Mouse (Mus musculus): ENCODE measurements at regions not wholly inside any gene's neighbourhood (a gene's known extent, or its start where the extent isn't known, plus 50 kb on each side); places are given as distances from the start of the nearest gene placed in this dataset.

DNA sequence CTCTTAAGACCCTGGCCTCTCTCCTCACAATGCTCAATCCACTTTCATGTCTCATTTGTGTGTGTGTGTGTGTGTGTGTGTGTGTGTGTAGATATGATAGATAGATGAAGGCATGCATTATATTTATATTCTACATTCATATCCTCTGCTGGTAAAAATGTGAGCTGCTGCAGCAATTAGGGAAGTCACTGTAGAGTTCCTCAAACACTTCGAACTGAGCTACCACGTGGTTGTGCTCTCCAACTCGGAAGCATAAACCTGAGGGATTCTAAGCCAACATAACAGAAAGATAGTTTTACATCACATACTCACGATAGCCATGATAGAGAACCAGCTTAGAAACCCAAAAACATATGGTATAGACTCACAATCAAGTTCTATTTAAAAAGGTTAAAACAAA is 565.5 kb upstream of the B3galt2 start:
- Histone ChIP-seq H3K4me2 (no peak overlapping the region), H3K27ac (ENCODE audit: poor library complexity, severe bottlenecking) (no peak overlapping the region), H3K4me3 (no peak overlapping the region), H3K9ac (no peak overlapping the region), H3K36me3 (no peaks in the 10 kb centered on the region), H3K27me3 (replicated peaks) (no peaks in the 10 kb centered on the region), H3K9me3 (replicated peaks) (no peaks in the 10 kb centered on the region), H3K4me1 (replicated peaks) (0 out of 2 replicates have a peak, but pooled peaks cover 2% of the 10 kb centered on the region)
- 77% methylated on average over 4 of the region's 4 CpGs for WGBS
- ATAC-seq (ENCODE audit: insufficient number of reproducible peaks, low FRiP score): no peak

DNA sequence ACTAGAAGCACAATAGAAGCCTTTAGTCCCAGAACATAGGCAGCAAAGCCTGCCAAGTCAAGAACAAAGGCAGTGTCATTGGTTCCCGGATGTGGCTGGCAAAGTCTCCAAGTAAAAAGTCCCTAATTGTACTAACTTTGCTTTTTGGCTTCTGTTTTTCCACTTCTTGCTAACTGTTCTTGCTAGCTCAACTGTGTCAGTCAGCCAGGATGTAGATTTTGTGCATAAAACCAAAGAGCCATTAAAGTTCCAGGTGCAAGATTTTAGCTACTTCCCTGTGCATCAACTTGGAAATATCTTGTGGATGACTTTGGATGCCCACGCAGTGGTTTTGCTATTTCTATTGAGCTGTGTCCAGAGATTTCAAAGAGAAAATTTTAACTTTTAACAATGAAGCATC is 560.0 kb upstream of the B3galt2 start:
- Histone ChIP-seq H3K27me3 (replicated peaks) (no peaks in the 10 kb centered on the region), H3K4me2 (no peak overlapping the region), H3K27ac (ENCODE audit: poor library complexity, severe bottlenecking) (no peak overlapping the region), H3K36me3 (no peaks in the 10 kb centered on the region), H3K4me3 (no peak overlapping the region), H3K4me1 (replicated peaks) (0 out of 2 replicates have a peak, but pooled peaks cover 2% of the 10 kb centered on the region), H3K9ac (no peak overlapping the region), H3K9me3 (replicated peaks) (no peaks in the 10 kb centered on the region)
- ATAC-seq (ENCODE audit: insufficient number of reproducible peaks, low FRiP score): no peak
- WGBS: 85% methylated on average over 2 of the region's 2 CpGs

DNA sequence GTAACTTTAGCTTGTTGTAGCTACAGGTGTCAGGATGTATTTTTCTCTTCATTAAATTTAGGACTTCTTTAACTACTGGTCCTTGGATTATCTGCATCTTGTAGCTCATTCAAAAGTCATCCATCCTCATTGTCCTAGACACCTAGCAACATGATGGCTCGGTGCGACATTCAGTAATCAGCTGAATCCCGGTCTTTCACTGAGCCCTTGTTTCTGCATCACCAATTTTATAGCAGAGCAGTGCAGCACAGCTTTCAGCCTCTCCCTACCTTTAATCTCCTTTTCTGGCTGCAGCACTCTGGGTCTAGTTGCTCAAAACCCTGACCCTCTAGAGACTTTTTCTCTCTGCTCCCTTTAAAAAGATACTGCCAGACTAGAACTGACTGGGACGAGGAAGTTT is 543.6 kb upstream of the B3galt2 start:
- Histone ChIP-seq H3K27ac (ENCODE audit: poor library complexity, severe bottlenecking) (no peak overlapping the region), H3K4me1 (replicated peaks) (no peaks in the 10 kb centered on the region), H3K9me3 (replicated peaks) (no peaks in the 10 kb centered on the region), H3K4me2 (no peak overlapping the region), H3K4me3 (no peak overlapping the region), H3K27me3 (replicated peaks) (no peaks in the 10 kb centered on the region), H3K36me3 (no peaks in the 10 kb centered on the region), H3K9ac (no peak overlapping the region)
- 80% methylated on average over 4 of the region's 4 CpGs for WGBS
- ATAC-seq (ENCODE audit: insufficient number of reproducible peaks, low FRiP score): no peak

DNA sequence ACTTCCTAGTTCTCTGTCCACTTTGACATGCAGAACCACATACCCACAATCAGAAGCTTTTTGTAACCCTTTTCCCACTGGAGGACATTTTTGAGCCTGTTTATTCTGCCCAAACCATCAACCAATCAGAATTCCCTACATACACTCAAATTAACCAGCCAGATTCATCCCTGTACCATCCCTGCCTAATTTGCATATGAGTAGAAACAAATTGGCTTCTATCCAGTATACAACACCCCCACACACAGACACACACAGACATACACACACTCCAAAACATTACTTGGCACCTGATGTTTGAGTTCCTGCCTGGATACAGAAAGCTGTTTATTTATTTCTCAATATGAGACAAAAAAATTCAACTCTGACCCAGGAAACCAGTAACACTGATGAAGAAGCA is 542.2 kb upstream of the B3galt2 start:
- no peaks in the 10 kb centered on the region for H3K4me1 ChIP-seq (replicated peaks)
- H3K4me2 ChIP-seq: no peak overlapping the region
- no peaks in the 10 kb centered on the region for H3K36me3 ChIP-seq
- H3K4me3 ChIP-seq: no peak overlapping the region
- no peak overlapping the region for H3K27ac ChIP-seq (ENCODE audit: poor library complexity, severe bottlenecking)
- no peak for ATAC-seq (ENCODE audit: insufficient number of reproducible peaks, low FRiP score)
- H3K9me3 ChIP-seq (replicated peaks): no peaks in the 10 kb centered on the region
- H3K27me3 ChIP-seq (replicated peaks): no peaks in the 10 kb centered on the region
- H3K9ac ChIP-seq: no peak overlapping the region

DNA sequence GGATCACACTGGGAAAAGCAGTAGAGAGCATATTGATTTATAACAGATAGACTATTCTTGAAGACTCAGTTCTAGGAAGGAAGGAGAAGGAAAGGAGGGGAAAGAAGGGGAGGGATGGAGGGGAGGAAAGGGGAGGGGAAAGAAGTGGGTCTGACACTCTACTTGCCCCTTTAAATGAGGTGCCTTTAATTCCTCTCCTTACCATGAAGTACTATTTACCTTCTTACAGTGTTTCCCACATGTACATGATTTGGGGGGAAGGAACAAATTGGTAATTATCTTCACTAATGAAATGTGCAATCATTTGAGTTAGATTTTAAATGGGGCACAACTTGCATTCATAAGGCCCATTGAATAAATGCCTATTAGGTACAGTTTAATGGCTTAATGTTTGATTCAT is 518.3 kb upstream of the B3galt2 start:
- ATAC-seq (ENCODE audit: insufficient number of reproducible peaks, low FRiP score): no peak
- Histone ChIP-seq H3K9me3 (replicated peaks) (no peaks in the 10 kb centered on the region), H3K9ac (no peak overlapping the region), H3K36me3 (no peaks in the 10 kb centered on the region), H3K4me1 (replicated peaks) (no peaks in the 10 kb centered on the region), H3K4me2 (no peak overlapping the region), H3K27ac (ENCODE audit: poor library complexity, severe bottlenecking) (no peak overlapping the region), H3K4me3 (no peak overlapping the region), H3K27me3 (replicated peaks) (no peaks in the 10 kb centered on the region)

DNA sequence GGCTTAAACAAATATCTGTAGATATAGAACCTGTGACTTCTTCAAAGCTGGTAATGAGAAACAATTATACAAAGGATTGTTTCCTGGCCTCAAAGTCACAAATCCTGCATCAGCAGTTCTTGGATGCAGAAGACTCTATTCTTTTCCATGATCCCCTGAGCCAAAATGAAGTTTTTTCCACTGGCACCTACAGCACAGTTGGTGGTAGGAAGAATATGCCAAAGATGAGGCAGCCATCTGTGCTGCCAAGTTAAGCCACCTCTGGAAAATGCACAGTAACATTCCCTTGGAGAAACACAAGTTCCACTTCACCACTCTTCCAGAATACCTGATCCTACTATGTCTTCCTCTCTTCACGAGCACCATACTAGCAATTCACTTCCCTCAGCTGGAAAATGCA is 510.2 kb upstream of the B3galt2 start:
- H3K4me1 ChIP-seq (replicated peaks): no peaks in the 10 kb centered on the region
- no peaks in the 10 kb centered on the region for H3K36me3 ChIP-seq
- no peak overlapping the region for H3K9ac ChIP-seq
- no peak overlapping the region for H3K27ac ChIP-seq (ENCODE audit: poor library complexity, severe bottlenecking)
- H3K4me2 ChIP-seq: no peak overlapping the region
- H3K4me3 ChIP-seq: no peak overlapping the region
- no peaks in the 10 kb centered on the region for H3K9me3 ChIP-seq (replicated peaks)
- WGBS: 76% methylated on average over 1 of the region's 1 CpGs
- no peak for ATAC-seq (ENCODE audit: insufficient number of reproducible peaks, low FRiP score)
- H3K27me3 ChIP-seq (replicated peaks): no peaks in the 10 kb centered on the region

DNA sequence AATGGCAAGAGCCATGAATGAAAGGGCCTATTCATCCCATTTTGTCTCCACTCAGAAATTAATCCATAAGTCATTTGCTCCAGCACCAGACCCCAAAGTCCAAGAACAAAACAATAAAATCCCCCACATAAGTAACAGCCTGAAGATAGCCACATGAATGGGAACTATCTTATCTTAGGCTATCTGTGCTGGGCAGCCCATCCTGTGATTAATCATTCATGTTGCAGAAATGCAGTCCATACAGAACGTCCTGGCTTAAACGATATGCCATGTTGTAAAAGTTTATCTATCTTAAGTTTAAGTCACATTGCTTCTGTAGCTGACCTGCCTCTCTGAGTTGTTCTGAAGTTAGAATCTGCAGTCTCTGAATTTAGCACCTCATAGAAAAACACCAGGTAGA is 507.7 kb upstream of the B3galt2 start:
- no peak overlapping the region for H3K9ac ChIP-seq
- whole genome bisulfite sequencing: 41% methylated on average over 2 of the region's 2 CpGs
- no peaks in the 10 kb centered on the region for H3K9me3 ChIP-seq (replicated peaks)
- H3K27ac ChIP-seq (ENCODE audit: poor library complexity, severe bottlenecking): no peak overlapping the region
- H3K4me3 ChIP-seq: no peak overlapping the region
- no peaks in the 10 kb centered on the region for H3K36me3 ChIP-seq
- ATAC-seq (ENCODE audit: insufficient number of reproducible peaks, low FRiP score): no peak
- H3K4me2 ChIP-seq: no peak overlapping the region
- no peaks in the 10 kb centered on the region for H3K27me3 ChIP-seq (replicated peaks)
- H3K4me1 ChIP-seq (replicated peaks): no peaks in the 10 kb centered on the region

DNA sequence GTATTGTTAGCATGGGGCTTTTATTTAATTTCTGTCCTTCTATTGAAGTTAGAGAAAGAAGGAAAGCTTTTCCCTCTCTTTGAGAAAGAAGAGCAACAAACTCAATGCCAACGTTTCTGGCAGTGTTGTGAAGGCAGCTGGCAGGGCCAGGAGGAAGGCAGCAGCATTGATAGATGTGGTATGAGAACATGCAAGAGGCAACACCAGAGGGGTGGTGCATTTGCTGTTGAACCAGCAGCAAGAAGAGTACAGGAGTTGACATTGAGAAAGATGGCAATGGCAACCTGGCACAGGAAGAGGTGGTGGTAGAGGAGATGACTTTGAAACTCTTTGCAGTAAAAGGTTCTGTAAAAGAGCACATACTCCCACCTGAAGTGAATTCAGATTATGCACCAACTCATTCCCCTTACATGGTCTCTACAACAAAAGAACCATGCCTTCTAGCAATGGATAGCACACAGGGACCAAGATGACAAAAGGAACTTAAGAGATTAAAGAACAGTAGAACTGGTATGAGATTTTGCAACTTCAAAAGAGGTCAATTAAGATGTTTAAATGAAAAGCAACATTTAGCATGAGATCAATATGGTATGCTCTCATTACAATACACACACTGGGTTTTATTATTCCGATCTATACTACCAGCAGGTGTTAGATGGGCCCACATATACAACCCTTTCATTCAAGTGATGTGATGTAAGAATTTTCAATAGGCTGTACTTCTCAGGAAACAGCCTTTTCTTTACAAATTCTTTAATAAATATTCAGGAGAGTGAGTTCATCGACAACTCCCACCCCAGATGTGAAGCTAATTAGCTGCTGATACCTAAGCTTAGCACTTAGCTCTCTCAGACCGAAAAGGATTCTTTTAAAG is 495.1 kb upstream of the B3galt2 start:
- Histone ChIP-seq H3K4me1 (replicated peaks) (no peaks in the 10 kb centered on the region), H3K4me2 (no peak overlapping the region), H3K9ac (no peak overlapping the region), H3K4me3 (no peak overlapping the region), H3K27me3 (replicated peaks) (no peaks in the 10 kb centered on the region), H3K27ac (ENCODE audit: poor library complexity, severe bottlenecking) (no peak overlapping the region), H3K9me3 (replicated peaks) (no peaks in the 10 kb centered on the region), H3K36me3 (no peaks in the 10 kb centered on the region)
- no peak for ATAC-seq (ENCODE audit: insufficient number of reproducible peaks, low FRiP score)
- 56% methylated on average over 4 of the region's 4 CpGs for WGBS

DNA sequence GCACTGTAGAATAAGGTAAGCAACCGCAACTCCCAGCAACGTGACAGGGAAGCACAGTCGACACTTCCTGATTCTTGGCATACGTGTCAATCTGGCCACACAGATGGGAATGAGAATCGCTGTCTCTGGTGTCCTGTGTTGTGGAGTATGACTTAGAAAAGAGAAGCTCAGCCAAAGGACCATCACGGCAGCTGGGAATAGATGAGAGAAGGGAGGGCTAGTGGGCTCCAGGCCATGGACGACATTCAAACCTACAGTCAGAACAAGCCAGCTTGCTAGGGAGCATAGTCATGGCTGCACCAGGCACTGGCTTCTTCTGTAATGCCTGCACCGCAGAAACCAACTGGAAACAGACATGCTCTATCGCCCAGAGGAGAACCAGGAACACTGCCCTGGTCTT is 469.2 kb upstream of the B3galt2 start:
- H3K36me3 ChIP-seq: no peaks in the 10 kb centered on the region
- WGBS: 75% methylated on average over 9 of the region's 9 CpGs
- H3K4me2 ChIP-seq: no peak overlapping the region
- H3K27me3 ChIP-seq (replicated peaks): no peaks in the 10 kb centered on the region
- H3K4me1 ChIP-seq (replicated peaks): peaks cover under 1% of the 10 kb centered on the region
- ATAC-seq (ENCODE audit: insufficient number of reproducible peaks, low FRiP score): no peak
- H3K9ac ChIP-seq: no peak overlapping the region
- no peak overlapping the region for H3K27ac ChIP-seq (ENCODE audit: poor library complexity, severe bottlenecking)
- H3K9me3 ChIP-seq (replicated peaks): no peaks in the 10 kb centered on the region
- H3K4me3 ChIP-seq: no peak overlapping the region

DNA sequence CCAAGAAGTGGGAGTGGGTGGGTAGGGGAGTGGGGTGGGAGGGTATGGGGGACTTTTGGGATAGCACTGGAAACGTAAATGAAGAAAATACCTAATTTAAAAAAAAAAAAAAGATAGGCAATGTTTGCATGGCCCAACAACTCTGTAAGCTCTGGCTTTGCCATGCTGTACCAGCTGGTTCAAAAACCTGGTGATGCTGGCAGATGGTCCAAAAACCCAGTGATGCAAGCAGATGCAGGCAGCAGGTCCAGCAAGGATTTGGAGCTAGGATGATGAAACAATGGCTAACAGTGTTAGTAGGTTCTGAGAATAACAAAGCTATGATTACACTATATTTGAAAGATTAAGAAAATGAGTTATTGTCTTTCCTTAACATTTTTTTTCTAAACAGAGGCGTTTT is 466.6 kb upstream of the B3galt2 start:
- no peak overlapping the region for H3K4me3 ChIP-seq
- H3K9me3 ChIP-seq (replicated peaks): no peaks in the 10 kb centered on the region
- WGBS: 87% methylated on average over 2 of the region's 2 CpGs
- H3K9ac ChIP-seq: no peak overlapping the region
- peaks cover 9% of the 10 kb centered on the region for H3K4me1 ChIP-seq (replicated peaks)
- H3K4me2 ChIP-seq: no peak overlapping the region
- no peak overlapping the region for H3K27ac ChIP-seq (ENCODE audit: poor library complexity, severe bottlenecking)
- no peaks in the 10 kb centered on the region for H3K36me3 ChIP-seq
- no peak for ATAC-seq (ENCODE audit: insufficient number of reproducible peaks, low FRiP score)
- no peaks in the 10 kb centered on the region for H3K27me3 ChIP-seq (replicated peaks)

DNA sequence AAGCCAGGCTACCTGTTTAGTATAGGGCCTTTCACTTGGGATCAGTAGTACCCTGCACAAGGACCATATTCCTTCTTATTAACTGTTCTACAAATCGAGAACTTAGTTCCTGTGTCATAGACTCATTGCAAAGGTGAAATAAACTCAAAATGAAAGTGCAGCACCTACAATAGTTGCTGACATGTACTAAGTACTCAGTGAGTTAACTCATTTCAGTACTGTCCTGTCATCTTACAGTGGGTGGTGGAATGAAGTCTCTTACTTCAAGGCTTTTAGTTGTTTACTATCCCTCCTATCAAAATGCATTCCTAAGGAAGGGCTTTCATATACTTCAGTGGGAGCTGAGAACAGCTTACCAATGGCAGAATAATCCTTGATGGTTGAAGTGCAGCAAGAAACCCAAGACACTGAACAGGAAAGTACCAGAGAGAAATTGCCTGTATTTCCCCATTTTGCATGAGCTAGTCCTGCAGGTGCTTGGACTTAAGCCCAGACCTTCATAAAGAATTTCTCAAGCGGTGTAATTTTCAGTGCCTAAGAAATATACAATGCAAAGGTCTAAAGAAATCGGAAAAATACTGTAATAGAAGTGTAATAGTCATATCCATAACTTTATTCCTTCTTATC is 448.2 kb upstream of the B3galt2 start:
- Histone ChIP-seq H3K27ac (ENCODE audit: poor library complexity, severe bottlenecking) (no peak overlapping the region), H3K9ac (no peak overlapping the region), H3K27me3 (replicated peaks) (no peaks in the 10 kb centered on the region), H3K4me1 (replicated peaks) (no peaks in the 10 kb centered on the region), H3K9me3 (replicated peaks) (no peaks in the 10 kb centered on the region), H3K4me3 (no peak overlapping the region), H3K36me3 (no peaks in the 10 kb centered on the region), H3K4me2 (no peak overlapping the region)
- WGBS: 71% methylated on average over 3 of the region's 3 CpGs
- ATAC-seq (ENCODE audit: insufficient number of reproducible peaks, low FRiP score): no peak
